Mouse (Mus musculus) erythroblast, embryonic 14.5 days (primary cell): ENCODE results near the gene Fam104a.

Experiments
- GATA1 ChIP-seq: IDR thresholded peaks from 2 replicates; pipeline ENCODE4 v1.6.1; 2012; ENCODE audit warnings: low read length, inconsistent platforms, mixed read lengths
- TAL1 ChIP-seq: IDR thresholded peaks from 3 replicates; pipeline ENCODE4 v1.6.1; 2012; ENCODE audit warnings: low read length, inconsistent platforms, mixed read lengths

GRCm38 (mm10) chr11:113697571-113697970, 13.6 kb upstream of the Fam104a start:
- TF ChIP-seq TAL1 (no peak), GATA1 (no peak)
